Mouse (Mus musculus) kidney, postnatal 0 days (tissue): ENCODE measurements around the gene Vmn1r71. TPM values are rescaled to one million over a fixed set of nuclear protein-coding genes. Genes with fewer than 3 reads are reported as not detected.
"Not testable (repeated sequence)": the region's sequence is repeated elsewhere in the genome, so short reads cannot be mapped to it uniquely, and the experiment has no call there.

Source experiments
- ATAC-seq: fragments of 200-750 bp; cut with Nextera tagmentation; replicated peaks from 2 replicates; pipeline ENCODE4 v1.8.0; 2017; ENCODE audit warnings: low read depth, moderate number of reproducible peaks, moderate TSS enrichment, moderate library complexity; ENCODE audit not compliant: low FRiP score
- DNase-seq: peaks from one replicate; pipeline ENCODE4 v3.0.0-alpha.2; 2016; ENCODE audit warnings: low spot score
- H3K27ac ChIP-seq: fragments of 300-500 bp; sonication (generic); 2 replicates; pipeline ENCODE4 v1.5.1; 2014; ENCODE audit warnings: mild to moderate bottlenecking
- H3K27me3 ChIP-seq: fragments of 300-500 bp; sonication (generic); 2 replicates; pipeline ENCODE4 v1.6.1; 2014; ENCODE audit warnings: low read length, mixed read lengths; ENCODE audit not compliant: insufficient read depth
- H3K36me3 ChIP-seq: fragments of 300-500 bp; sonication (generic); 2 replicates; pipeline ENCODE4 v1.6.1; 2014; ENCODE audit warnings: low read length, mixed read lengths; ENCODE audit not compliant: insufficient read depth
- H3K4me1 ChIP-seq: fragments of 300-500 bp; sonication (generic); replicated peaks from 2 replicates; pipeline ENCODE4 v1.6.1; 2014; ENCODE audit warnings: antibody characterized with exemption, low read length, mixed read lengths; ENCODE audit not compliant: insufficient read depth
- H3K4me2 ChIP-seq: fragments of 300-500 bp; sonication (generic); 2 replicates; pipeline ENCODE4 v1.6.1; 2014; ENCODE audit warnings: mild to moderate bottlenecking, low read length, moderate library complexity, mixed read lengths
- H3K4me3 ChIP-seq: fragments of 300-500 bp; sonication (generic); replicated peaks from 2 replicates; pipeline ENCODE4 v1.5.1; 2014; ENCODE audit warnings: low read depth, low read length
- H3K9ac ChIP-seq: fragments of 300-500 bp; sonication (generic); 2 replicates; pipeline ENCODE4 v1.6.1; 2014; ENCODE audit warnings: low read depth, low read length
- H3K9me3 ChIP-seq: fragments of 300-500 bp; sonication (generic); replicated peaks from 2 replicates; pipeline ENCODE4 v1.6.1; 2016; ENCODE audit warnings: low read length, inconsistent platforms, mixed read lengths
- CTCF ChIP-seq: IDR thresholded peaks from 2 replicates; pipeline ENCODE4 v1.5.1; 2016; ENCODE audit warnings: antibody characterized with exemption, low read depth, mild to moderate bottlenecking, moderate library complexity
- polyA plus RNA-seq: library from polyadenylated mRNA; unstranded; fragments of >200 nt; fragmentation: Nextera tagmentation; extraction: Ambion mirVana; gene quantifications from 2 replicates; pipeline ENCODE4 v1.2.1, GENCODE M21; 2015

Vmn1r71 gene
- not detected in 2 replicates for polyA plus RNA-seq

DNA sequence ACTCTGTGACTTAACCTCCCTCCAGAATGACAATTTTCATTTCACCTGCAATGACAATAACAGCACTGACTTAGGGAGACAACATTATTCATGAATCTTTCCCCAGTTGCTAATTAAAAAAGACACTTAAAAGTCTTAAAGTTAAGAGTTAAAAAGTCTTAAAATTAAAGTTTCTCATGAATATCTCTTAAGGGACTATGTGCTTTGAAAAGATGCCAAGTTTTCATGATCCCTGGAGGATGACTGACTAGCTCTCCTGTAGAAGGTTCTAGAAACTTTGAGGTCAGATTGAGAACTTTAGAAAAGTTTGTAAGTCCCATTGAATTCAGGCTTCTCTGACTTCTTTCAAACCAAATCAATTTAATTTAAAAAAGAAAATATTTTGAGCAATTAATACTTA is at the start of gene Vmn1r71:
Vmn1r71 (minus strand) TSS at position 101 of the 400 bp plus-strand sequence.
- Histone ChIP-seq H3K4me2 (no peak within 1 kb of the TSS), H3K36me3 (no peaks in the 10 kb centered on the region), H3K4me3 (no peak within 1 kb of the TSS), H3K27me3 (no peaks in the 10 kb centered on the region), H3K4me1 (no peaks in the 10 kb centered on the region), H3K9me3 (no peaks in the 10 kb centered on the region), H3K9ac (no peak within 1 kb of the TSS), H3K27ac (no peak within 1 kb of the TSS)
- ATAC-seq, result no peak
- no peak for TF ChIP-seq CTCF
- DNase-seq, result no peak

DNA sequence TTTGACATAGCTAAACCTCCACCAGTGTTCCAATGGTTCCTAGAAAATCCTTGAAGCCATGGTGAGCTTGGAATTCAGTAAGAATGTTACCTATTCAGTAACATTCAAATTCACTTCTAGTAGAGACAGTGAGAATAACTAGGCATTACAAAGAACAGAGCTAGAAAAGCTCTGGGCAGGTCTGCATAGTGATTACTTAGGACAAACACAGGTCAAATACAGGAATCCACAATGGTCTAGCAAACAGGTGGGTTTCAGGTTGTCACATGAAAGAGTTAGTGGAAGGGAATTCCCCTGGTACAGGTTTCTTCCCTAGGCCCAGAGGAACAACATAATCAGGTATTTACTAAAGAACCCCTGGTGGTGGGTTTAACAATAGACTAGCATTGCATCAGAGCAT is 3.4 kb upstream of the Vmn1r71 start:
- not testable (repeated sequence) for H3K36me3 ChIP-seq, H3K27ac ChIP-seq, H3K4me3 ChIP-seq, ATAC-seq, H3K9me3 ChIP-seq, H3K9ac ChIP-seq, DNase-seq, H3K4me2 ChIP-seq, H3K4me1 ChIP-seq, H3K27me3 ChIP-seq

Other genes starting within 250 kb of the Vmn1r71 start
- gene Vmn1r68, start 195.9 kb downstream of the Vmn1r71 start, polyA plus RNA-seq, result not detected in 2 replicates
- not detected in 2 replicates for gene Vmn1r69, start 140.7 kb downstream of the Vmn1r71 start, polyA plus RNA-seq
- not detected in 2 replicates for gene Vmn1r70, start 122.8 kb downstream of the Vmn1r71 start, polyA plus RNA-seq
- gene Nlrp4b, start 66.6 kb downstream of the Vmn1r71 start, polyA plus RNA-seq, result not detected in 2 replicates
- gene Zscan4b, start 150.7 kb upstream of the Vmn1r71 start, polyA plus RNA-seq, result not detected in 2 replicates